Mouse (Mus musculus): ENCODE data around the gene Fam160a2. TPM values are rescaled to one million over a fixed set of nuclear protein-coding genes. Genes with fewer than 3 reads are reported as not detected.
A peak's percentile ranks its signal among the peaks of the same experiment; 100 is the strongest.

Fam160a2 gene
- total and polyA plus RNA-seq, 2 experiments from 2014 or later: 33.4 to 48.0 TPM

DNA sequence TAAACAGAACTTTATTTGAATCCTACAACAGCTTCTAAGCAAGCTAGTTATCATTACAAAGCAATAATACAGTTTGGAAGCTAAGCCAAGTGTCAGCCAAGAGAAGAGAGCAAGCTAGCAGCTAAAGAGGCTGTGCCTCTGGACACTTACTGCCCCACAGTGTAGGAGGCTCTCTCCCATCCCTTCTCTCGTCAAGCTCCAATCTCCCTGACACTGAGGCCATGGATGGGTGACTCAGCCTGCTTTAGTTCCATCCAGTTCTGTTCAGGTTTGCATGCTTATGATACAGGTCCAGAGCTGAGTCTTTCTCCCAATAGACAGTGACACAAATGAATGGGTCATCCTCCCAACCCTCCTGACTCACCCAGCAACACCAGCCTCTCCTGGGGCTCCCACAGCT is 32.2 kb upstream of the Fam160a2 start:
- Histone ChIP-seq H3K4me1 (ENCODE audit: insufficient read depth, low read length) (no peaks in the 10 kb centered on the region), H3K27me3 (ENCODE audit: insufficient read depth, low read length) (0 out of 2 replicates have a peak, but pooled peaks cover 1% of the 10 kb centered on the region), H3K4me2 (ENCODE audit: low read depth, low read length) (no peak overlapping the region), H3K36me3 (ENCODE audit: insufficient read depth, low read length) (no peaks in the 10 kb centered on the region), H3K9me3 (ENCODE audit: low read length) (no peaks in the 10 kb centered on the region), H3K9ac (replicated peaks; ENCODE audit: low read length) (no peak overlapping the region), H3K4me3 (ENCODE audit: low read length) (no peak overlapping the region), H3K27ac (no peak overlapping the region)
- ATAC-seq (no peak), DNase-seq (ENCODE audit: low spot score) (no peak)
- WGBS: 40% methylated on average over 1 of the region's 1 CpGs
- no peak for TF ChIP-seq CTCF (IDR thresholded peaks at IDR 0.05; ENCODE audit: low read depth)

DNA sequence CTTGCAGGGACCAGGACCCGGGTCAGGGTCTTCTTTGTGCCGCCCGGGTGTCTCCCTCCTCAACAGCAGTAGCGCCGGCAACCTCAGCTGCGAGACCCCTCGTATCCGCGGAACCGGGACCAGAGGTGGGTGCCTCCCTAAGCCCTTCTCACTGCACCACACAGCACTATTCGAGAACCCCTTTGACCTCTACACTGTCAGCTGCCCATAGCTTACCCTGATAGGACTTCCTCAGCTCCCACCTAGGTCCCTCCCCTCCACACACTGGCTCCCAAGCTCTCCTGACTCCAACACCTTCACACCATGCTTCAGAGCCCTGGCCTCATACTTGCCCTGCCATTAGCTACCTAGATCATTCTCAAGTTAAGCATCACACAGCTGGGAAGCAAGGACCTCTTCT is 26.2 kb upstream of the Fam160a2 start:
- DNase-seq (ENCODE audit: low spot score) (no peak), ATAC-seq (peak; percentile 71)
- Histone ChIP-seq H3K36me3 (ENCODE audit: insufficient read depth, low read length) (no peaks in the 10 kb centered on the region), H3K27me3 (ENCODE audit: insufficient read depth, low read length) (0 out of 2 replicates have a peak, but pooled peaks cover 4% of the 10 kb centered on the region), H3K4me3 (ENCODE audit: low read length) (peak overlapping the region; percentile 59), H3K9ac (replicated peaks; ENCODE audit: low read length) (peak overlapping the region; percentile 63), H3K9me3 (ENCODE audit: low read length) (no peaks in the 10 kb centered on the region), H3K27ac (no peak overlapping the region), H3K4me1 (ENCODE audit: insufficient read depth, low read length) (no peaks in the 10 kb centered on the region; the same call in 1 of the 2 replicates), H3K4me2 (ENCODE audit: low read depth, low read length) (peak overlapping the region; percentile 91)
- 2% methylated on average over 11 of the region's 11 CpGs for WGBS
- no peak for TF ChIP-seq CTCF (IDR thresholded peaks at IDR 0.05; ENCODE audit: low read depth)

DNA sequence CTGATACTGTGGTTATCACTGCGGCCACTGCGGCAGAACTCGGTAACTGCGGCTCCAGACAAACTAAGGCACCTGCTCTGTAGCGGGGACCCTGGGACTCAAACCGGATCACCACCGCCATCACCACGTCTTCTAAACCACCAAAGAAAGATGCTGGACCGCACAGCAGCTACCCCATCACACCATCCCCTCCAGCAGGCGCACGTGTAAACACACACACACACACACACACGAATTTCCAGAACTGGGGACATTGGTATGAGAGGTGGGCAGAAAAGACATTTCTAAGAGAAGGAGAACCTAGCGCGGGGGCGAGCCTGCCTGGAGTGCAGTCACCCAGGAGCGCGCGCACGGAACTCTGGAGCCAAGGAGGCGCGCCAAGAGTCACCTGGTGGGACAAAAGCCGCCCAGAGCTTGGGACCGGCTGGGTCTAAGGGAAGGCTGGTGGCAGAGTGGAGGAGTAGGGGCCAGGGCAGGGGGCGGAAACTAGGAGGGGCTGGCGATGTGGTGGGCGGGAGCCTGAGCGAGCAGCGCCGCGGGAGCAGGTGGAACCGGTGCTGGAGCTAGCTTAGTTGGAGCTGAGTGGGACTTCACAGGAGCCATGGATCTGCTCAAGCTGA is 25.7 kb upstream of the Fam160a2 start, which contains the start of gene Cckbr:
Cckbr (plus strand) TSS at position 308 of the 620 bp plus-strand sequence.
- DNase-seq (ENCODE audit: low spot score): peak; percentile 58
- TF ChIP-seq CTCF (IDR thresholded peaks at IDR 0.05; ENCODE audit: low read depth): no peak; the same call in 1 of the 2 replicates
- no peaks in the 10 kb centered on the region; the same call in 1 of the 2 replicates for H3K4me1 ChIP-seq (ENCODE audit: insufficient read depth, low read length)
- no peak within 1 kb of the TSS for H3K27ac ChIP-seq
- WGBS: 1% methylated on average over 31 of the region's 31 CpGs
- H3K4me3 ChIP-seq (ENCODE audit: low read length): peak within 1 kb of the TSS; percentile 59
- H3K4me2 ChIP-seq (ENCODE audit: low read depth, low read length): peak within 1 kb of the TSS; percentile 91
- peak; percentile 86 for ATAC-seq
- no peaks in the 10 kb centered on the region for H3K36me3 ChIP-seq (ENCODE audit: insufficient read depth, low read length)
- peak within 1 kb of the TSS; percentile 63 for H3K9ac ChIP-seq (replicated peaks; ENCODE audit: low read length)
- H3K9me3 ChIP-seq (ENCODE audit: low read length): no peaks in the 10 kb centered on the region
- H3K27me3 ChIP-seq (ENCODE audit: insufficient read depth, low read length): 0 out of 2 replicates have a peak, but pooled peaks cover 4% of the 10 kb centered on the region

DNA sequence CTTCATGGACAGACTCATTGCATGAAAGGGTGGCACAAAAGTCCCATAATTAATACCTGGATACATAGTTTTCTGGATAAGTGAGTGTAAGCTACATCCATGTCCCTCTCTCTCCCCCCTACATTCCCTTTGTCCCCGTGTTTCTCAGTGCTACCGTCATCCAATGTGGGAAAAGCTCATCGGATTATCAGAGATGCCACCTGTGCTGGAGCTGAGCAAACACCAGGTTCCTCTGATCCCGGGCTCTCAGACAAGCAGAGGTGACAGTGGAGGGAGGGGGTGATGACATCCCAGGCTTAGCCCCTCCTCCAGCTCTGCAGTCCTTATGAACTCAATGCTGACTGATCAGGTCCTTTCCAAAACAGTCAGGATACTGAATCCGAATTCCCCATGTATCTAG is 24.5 kb upstream of the Fam160a2 start:
- no peak overlapping the region for H3K9ac ChIP-seq (replicated peaks; ENCODE audit: low read length)
- no peak for TF ChIP-seq CTCF (IDR thresholded peaks at IDR 0.05; ENCODE audit: low read depth)
- no peak overlapping the region for H3K4me2 ChIP-seq (ENCODE audit: low read depth, low read length)
- WGBS: 37% methylated on average over 5 of the region's 5 CpGs
- no peaks in the 10 kb centered on the region for H3K9me3 ChIP-seq (ENCODE audit: low read length)
- no peak overlapping the region for H3K27ac ChIP-seq
- H3K27me3 ChIP-seq (ENCODE audit: insufficient read depth, low read length): 0 out of 2 replicates have a peak, but pooled peaks cover 4% of the 10 kb centered on the region
- ATAC-seq (no peak), DNase-seq (ENCODE audit: low spot score) (no peak)
- H3K4me3 ChIP-seq (ENCODE audit: low read length): no peak overlapping the region
- no peaks in the 10 kb centered on the region; the same call in 1 of the 2 replicates for H3K4me1 ChIP-seq (ENCODE audit: insufficient read depth, low read length)
- H3K36me3 ChIP-seq (ENCODE audit: insufficient read depth, low read length): no peaks in the 10 kb centered on the region

DNA sequence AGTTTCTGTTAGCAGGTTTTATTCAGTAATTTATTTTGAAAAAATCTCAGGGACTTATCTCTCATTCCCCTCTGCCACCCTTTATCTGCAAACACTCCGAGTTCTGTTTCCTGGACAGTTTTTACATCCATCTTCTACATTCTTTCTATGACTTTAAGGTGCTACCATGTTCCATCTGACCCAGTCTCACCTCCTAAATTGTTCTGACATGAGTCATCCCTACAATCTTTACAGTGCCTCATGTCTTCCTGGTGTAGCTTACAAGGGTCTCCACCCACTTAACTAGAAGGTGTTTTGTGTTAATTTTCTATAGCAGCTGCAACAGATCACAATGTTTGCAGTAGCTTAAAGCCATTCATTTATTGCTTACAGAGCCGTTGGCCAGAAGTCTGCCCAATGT is 21.0 kb upstream of the Fam160a2 start:
- no peak overlapping the region for H3K27ac ChIP-seq
- no peak overlapping the region for H3K4me3 ChIP-seq (ENCODE audit: low read length)
- no peak overlapping the region for H3K9ac ChIP-seq (replicated peaks; ENCODE audit: low read length)
- no peaks in the 10 kb centered on the region for H3K36me3 ChIP-seq (ENCODE audit: insufficient read depth, low read length)
- H3K4me2 ChIP-seq (ENCODE audit: low read depth, low read length): no peak overlapping the region
- no peaks in the 10 kb centered on the region for H3K9me3 ChIP-seq (ENCODE audit: low read length)
- H3K4me1 ChIP-seq (ENCODE audit: insufficient read depth, low read length): no peaks in the 10 kb centered on the region; the same call in 1 of the 2 replicates
- no peak for TF ChIP-seq CTCF (IDR thresholded peaks at IDR 0.05; ENCODE audit: low read depth)
- no peak for ATAC-seq
- 60% methylated on average over 2 of the region's 2 CpGs for WGBS
- no peak for DNase-seq (ENCODE audit: low spot score)
- H3K27me3 ChIP-seq (ENCODE audit: insufficient read depth, low read length): no peaks in the 10 kb centered on the region

DNA sequence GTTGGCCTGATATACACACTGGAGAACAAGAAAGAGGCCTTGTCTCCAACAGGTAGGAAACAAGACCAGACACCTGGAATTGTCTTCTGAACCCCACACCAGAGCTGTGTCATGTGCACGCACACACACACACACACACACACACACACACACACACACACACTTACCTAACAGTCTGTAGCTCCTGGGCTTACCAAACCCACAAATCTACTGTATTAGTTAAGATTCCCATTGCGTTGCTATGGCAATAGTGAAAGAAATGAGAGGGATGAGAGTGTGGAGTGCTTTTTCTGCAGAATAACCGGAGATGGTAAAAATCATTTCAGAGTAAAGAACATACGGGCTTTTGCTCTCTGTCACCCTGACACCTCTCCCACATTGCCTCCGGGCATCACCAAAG is 18.3 kb upstream of the Fam160a2 start:
- Histone ChIP-seq H3K9ac (replicated peaks; ENCODE audit: low read length) (no peak overlapping the region), H3K4me1 (ENCODE audit: insufficient read depth, low read length) (no peaks in the 10 kb centered on the region), H3K9me3 (ENCODE audit: low read length) (no peaks in the 10 kb centered on the region), H3K27ac (no peak overlapping the region), H3K4me3 (ENCODE audit: low read length) (no peak overlapping the region), H3K4me2 (ENCODE audit: low read depth, low read length) (no peak overlapping the region), H3K27me3 (ENCODE audit: insufficient read depth, low read length) (no peaks in the 10 kb centered on the region), H3K36me3 (ENCODE audit: insufficient read depth, low read length) (no peaks in the 10 kb centered on the region)
- ATAC-seq (peak; percentile 27; the same call in 1 of the 2 replicates), DNase-seq (ENCODE audit: low spot score) (no peak)
- WGBS: 65% methylated on average over 5 of the region's 5 CpGs
- TF ChIP-seq CTCF (IDR thresholded peaks at IDR 0.05; ENCODE audit: low read depth): no peak

DNA sequence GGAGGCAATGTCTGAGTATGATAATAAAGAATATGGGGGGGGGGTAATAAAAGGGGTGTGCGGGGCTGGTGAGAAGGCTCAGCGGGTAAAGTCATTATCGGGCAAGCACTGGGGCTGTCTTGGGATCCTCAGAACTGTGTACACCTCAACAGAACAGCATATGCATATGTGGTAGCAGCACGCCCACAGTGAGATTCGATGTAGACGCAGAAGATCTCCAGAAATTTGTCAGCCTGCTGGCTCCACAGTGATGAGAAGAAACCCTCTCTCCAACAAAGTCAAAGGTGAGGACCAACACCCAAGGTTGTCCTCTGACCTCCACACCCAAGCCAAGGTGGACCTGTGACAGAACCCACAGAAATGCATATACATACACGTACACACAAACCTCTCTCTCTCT is 16.7 kb upstream of the Fam160a2 start:
- DNase-seq (ENCODE audit: low spot score): no peak
- ATAC-seq: no peak
- Histone ChIP-seq H3K4me2 (ENCODE audit: low read depth, low read length) (no peak overlapping the region), H3K9me3 (ENCODE audit: low read length) (no peaks in the 10 kb centered on the region), H3K27ac (no peak overlapping the region), H3K36me3 (ENCODE audit: insufficient read depth, low read length) (no peaks in the 10 kb centered on the region), H3K4me1 (ENCODE audit: insufficient read depth, low read length) (no peaks in the 10 kb centered on the region), H3K9ac (replicated peaks; ENCODE audit: low read length) (no peak overlapping the region), H3K4me3 (ENCODE audit: low read length) (no peak overlapping the region), H3K27me3 (ENCODE audit: insufficient read depth, low read length) (no peaks in the 10 kb centered on the region)
- whole genome bisulfite sequencing: 92% methylated on average over 7 of the region's 7 CpGs
- TF ChIP-seq CTCF (IDR thresholded peaks at IDR 0.05; ENCODE audit: low read depth): no peak
